Mouse (Mus musculus) liver, embryonic 14.5 days (tissue): ENCODE results near the gene Zfp787. TPM values are rescaled to one million over a fixed set of nuclear protein-coding genes. Genes with fewer than 3 reads are reported as not detected.

Experiments
- ATAC-seq: fragments of 200-750 bp; cut with Nextera tagmentation; 2 replicates; pipeline ENCODE4 v1.8.0; 2017; ENCODE audit warnings: moderate number of reproducible peaks, mild to moderate bottlenecking, moderate library complexity; ENCODE audit not compliant: insufficient read depth
- DNase-seq, 3 experiments: peaks; one replicate each; pipeline ENCODE4 v3.0.0-alpha.2; 2012 to 2013; ENCODE audit warnings: low read depth in 3 of 3, low spot score in 3 of 3
- H3K27ac ChIP-seq: fragments of 300-500 bp; sonication (generic); 2 replicates; pipeline ENCODE4 v1.5.1; 2014; ENCODE audit warnings: moderate library complexity, mild to moderate bottlenecking, control low read depth, inconsistent platforms
- H3K27me3 ChIP-seq: fragments of 300-500 bp; sonication (generic); 2 replicates; pipeline ENCODE4 v1.6.1; 2014; ENCODE audit warnings: mild to moderate bottlenecking, low read length, moderate library complexity; ENCODE audit not compliant: control insufficient read depth, insufficient read depth
- H3K36me3 ChIP-seq: fragments of 300-500 bp; sonication (generic); replicated peaks from 2 replicates; pipeline ENCODE4 v1.6.1; 2014; ENCODE audit warnings: low read depth; ENCODE audit not compliant: control insufficient read depth, insufficient read depth
- H3K4me1 ChIP-seq, 2 experiments: fragments of 200-500 bp in 1 of 2; fragments of 300-500 bp in 1 of 2; sonication (generic) in 1 of 2; replicated peaks; 2 replicates each; pipeline ENCODE4 v1.6.1; 2012 to 2014; ENCODE audit warnings: antibody characterized with exemption in 1 of 2, inconsistent platforms in 1 of 2, low read length in 1 of 2; ENCODE audit not compliant: control insufficient read depth in 2 of 2, insufficient read depth in 2 of 2
- H3K4me2 ChIP-seq: fragments of 300-500 bp; sonication (generic); 2 replicates; pipeline ENCODE4 v1.6.1; 2014; ENCODE audit warnings: low read depth, mild to moderate bottlenecking, control low read depth, moderate library complexity
- H3K4me3 ChIP-seq, 2 experiments: fragments of 200-500 bp in 1 of 2; fragments of 300-500 bp in 1 of 2; sonication (generic) in 1 of 2; 2 replicates each; pipeline ENCODE4 v1.5.1; 2012 to 2014; ENCODE audit warnings: low read depth in 2 of 2, low read length in 2 of 2, mild to moderate bottlenecking in 2 of 2, control low read depth in 1 of 2, inconsistent platforms in 1 of 2, moderate library complexity in 1 of 2; ENCODE audit not compliant: insufficient read depth in 1 of 2
- H3K9ac ChIP-seq: fragments of 300-500 bp; sonication (generic); replicated peaks from 2 replicates; pipeline ENCODE4 v1.6.1; 2014; ENCODE audit warnings: mild to moderate bottlenecking, control low read depth, moderate library complexity
- H3K9me3 ChIP-seq: fragments of 300-500 bp; sonication (generic); 2 replicates; pipeline ENCODE4 v1.6.1; 2016; ENCODE audit warnings: low read length, mixed read lengths; ENCODE audit not compliant: control insufficient read depth
- CTCF ChIP-seq: IDR thresholded peaks from 2 replicates; pipeline ENCODE4 v1.5.1; 2016; ENCODE audit warnings: antibody characterized with exemption, low read depth, control low read depth
- EP300 ChIP-seq: IDR thresholded peaks from 2 replicates; pipeline ENCODE4 v1.6.1; 2016; ENCODE audit warnings: antibody characterized with exemption, low read depth
- WGBS: fragments of 180-500 bp; shearing (Covaris S2); extraction: QIAGEN DNeasy Blood & Tissue Kit; methylation state at CpG from one replicate; pipeline ENCODE4 v1.1.7; 2014; ENCODE audit not compliant: insufficient replicate concordance; 5-methylcytosine and 5-hydroxymethylcytosine counted together
- polyA plus RNA-seq, 2 experiments: library from polyadenylated mRNA; depleted of rRNA in 1 of 2; stranded (reverse) in 1 of 2; unstranded in 1 of 2; fragments of >200 nt; fragmentation: Nextera tagmentation in 1 of 2; extraction: Ambion mirVana in 1 of 2; gene quantifications; 2 replicates each; pipeline versions ENCODE4 v1.2.1 to v1.2.3; 2012 to 2014

Gene Zfp787
- polyA plus RNA-seq, 2 experiments, result 6.7 to 12.5 TPM

DNA sequence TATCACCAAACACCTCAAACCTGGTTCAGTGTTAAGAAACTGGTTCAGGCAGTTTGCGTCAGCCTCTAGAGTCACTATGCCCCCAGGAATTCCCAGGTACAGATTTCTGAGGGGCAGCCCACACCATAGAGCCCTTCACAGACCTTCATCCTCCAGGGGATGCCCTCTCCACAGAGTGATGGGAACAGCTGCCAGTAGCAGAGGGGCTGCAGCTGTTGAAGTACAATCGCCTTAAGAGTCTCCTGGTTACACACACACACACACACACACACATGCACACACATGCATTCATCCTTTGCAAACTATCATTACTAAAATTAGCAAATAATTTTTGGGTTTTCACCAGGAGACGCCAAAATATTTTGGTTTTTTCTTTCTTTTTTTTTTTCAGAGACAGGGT, 3.8 kb upstream of the Zfp787 start:
- no peaks in the 10 kb centered on the region for H3K27me3 ChIP-seq
- H3K4me2 ChIP-seq, result no peak overlapping the region
- H3K9ac ChIP-seq, result no peak overlapping the region
- H3K27ac ChIP-seq, result no peak overlapping the region
- H3K4me1 ChIP-seq, result peaks cover 16 to 17% of the 10 kb centered on the region in 2 experiments
- ATAC-seq (no peak), DNase-seq (no peak)
- TF ChIP-seq EP300 (no peak), CTCF (no peak)
- no peak overlapping the region for H3K4me3 ChIP-seq
- H3K9me3 ChIP-seq, result no peaks in the 10 kb centered on the region
- 78% methylated on average over 3 of the region's 3 CpGs for WGBS
- no peaks in the 10 kb centered on the region for H3K36me3 ChIP-seq

DNA sequence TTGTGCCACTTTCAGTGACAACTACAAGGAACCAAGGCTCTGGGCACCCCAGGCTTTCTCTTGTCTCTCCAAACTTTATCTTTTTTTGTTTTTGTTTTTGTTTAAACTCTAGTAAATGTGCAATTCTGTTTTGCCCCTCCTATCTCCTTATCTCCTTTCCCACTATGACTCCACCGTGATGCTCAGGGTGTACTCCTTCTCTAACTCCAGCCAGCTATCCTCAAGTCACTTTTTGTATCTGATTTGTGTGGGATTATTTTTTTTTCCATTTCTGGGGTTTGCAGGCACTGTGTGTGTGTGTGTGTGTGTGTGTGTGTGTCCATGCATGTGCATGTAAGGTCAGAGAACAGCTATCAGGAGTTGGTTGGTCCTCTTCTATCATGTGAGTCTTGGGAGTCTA, 1.7 kb upstream of the Zfp787 start:
- Histone ChIP-seq H3K4me1 (peaks cover 18 to 35% of the 10 kb centered on the region in 2 experiments), H3K4me2 (peak overlapping the region; percentile 78), H3K27ac (peak overlapping the region; percentile 62), H3K9me3 (no peaks in the 10 kb centered on the region), H3K9ac (peak overlapping the region; percentile 7; the same call in 1 of the 2 replicates), H3K4me3 (peak overlapping the region in 1 of 2 experiments; percentile 13; a peak in 1 of 4 replicates), H3K27me3 (no peaks in the 10 kb centered on the region), H3K36me3 (no peaks in the 10 kb centered on the region)
- ATAC-seq (no peak), DNase-seq (no peak)
- 3% methylated on average over 1 of the region's 1 CpGs for WGBS
- no peak for TF ChIP-seq EP300
- TF ChIP-seq CTCF, result no peak

DNA sequence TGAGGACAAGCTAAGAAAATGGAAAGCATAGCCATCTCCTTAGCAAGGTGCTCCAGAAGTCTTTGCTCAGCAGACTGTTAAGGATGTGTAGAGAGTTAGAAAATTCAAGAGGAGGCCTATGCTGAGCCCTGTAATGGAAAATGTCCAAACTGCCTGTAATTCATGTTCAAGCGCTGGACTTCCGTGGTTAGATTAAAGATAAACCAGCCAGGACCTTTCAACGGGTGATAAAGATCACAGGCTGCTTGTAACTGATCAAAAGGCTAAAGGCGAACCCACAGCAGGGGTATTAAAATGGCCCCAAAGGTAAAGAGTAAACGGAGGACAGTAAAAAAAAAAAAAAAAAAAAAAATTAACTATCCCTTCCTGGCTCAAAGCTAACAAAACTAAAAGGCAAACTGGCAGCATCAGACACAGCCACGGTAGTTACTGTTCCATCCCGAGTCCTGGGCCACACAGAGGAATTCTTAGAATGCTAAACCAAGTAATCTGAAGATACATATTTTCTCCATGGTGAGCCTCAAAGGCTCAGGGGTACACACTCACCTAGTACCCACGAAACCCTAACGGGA, 1.2 kb upstream of the Zfp787 start:
- Histone ChIP-seq H3K4me1 (peaks cover 18 to 36% of the 10 kb centered on the region in 2 experiments), H3K4me2 (peak overlapping the region; percentile 78), H3K27me3 (no peaks in the 10 kb centered on the region), H3K9ac (peak overlapping the region; percentile 92), H3K4me3 (peak overlapping the region; percentile 63 to 85), H3K36me3 (no peaks in the 10 kb centered on the region), H3K27ac (peak overlapping the region; percentile 68), H3K9me3 (no peaks in the 10 kb centered on the region)
- ATAC-seq (no peak), DNase-seq (no peak)
- TF ChIP-seq EP300 (no peak), CTCF (no peak)
- 24% methylated on average over 9 of the region's 9 CpGs for WGBS

DNA sequence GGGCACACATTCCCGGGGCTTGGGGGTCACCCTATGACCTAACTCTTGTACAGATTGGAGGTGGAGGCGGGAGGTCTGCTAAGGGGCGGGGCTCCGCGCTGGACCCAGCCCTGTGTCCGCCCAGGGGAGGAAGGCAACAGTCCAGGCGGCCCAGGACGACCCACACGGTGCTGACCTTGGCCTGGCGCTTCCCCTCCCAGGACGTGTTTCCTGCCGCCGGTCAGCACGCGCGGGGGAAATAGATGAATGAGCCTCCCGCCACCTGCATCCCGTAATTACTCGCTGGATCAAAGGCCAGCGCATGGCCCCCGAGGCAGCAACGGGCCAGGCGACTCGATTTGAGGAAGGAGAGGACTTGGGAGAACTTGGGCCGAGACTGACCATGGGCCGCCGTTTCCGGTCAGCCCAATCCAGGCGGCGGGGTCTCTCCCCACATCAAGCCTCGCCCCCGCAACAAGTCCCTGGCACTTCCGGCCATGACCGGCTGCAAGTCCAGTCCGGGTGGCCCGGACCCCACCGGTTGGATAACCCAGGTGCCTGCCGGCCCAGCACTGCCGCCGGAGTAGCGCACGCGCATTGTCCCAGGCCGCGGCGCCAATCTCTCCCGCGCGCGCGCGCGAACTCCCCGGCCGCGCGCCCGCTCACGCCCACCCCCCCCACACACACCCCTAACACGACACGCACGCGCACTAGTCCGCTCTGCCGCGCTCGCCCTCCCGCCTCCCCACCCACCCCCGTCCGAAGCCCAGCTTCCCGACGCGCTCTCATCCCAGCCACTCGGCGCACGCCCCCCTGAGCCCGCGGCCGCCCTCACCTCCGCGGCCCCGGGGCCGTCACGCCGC, 545 bp downstream of the Zfp787 start:
- under 1% methylated on average over 60 of the region's 85 CpGs for WGBS
- Histone ChIP-seq H3K27ac (peak overlapping the region; percentile 68), H3K4me2 (peak overlapping the region; percentile 78), H3K27me3 (no peaks in the 10 kb centered on the region), H3K4me1 (peaks cover 18 to 41% of the 10 kb centered on the region in 2 experiments), H3K9me3 (no peaks in the 10 kb centered on the region), H3K4me3 (peak overlapping the region; percentile 63 to 85), H3K36me3 (no peaks in the 10 kb centered on the region), H3K9ac (peak overlapping the region; percentile 92)
- ATAC-seq (peak; percentile 70), DNase-seq (peak in 2 of 3 experiments; percentile 59 to 61)
- TF ChIP-seq CTCF, result no peak
- TF ChIP-seq EP300, result no peak

DNA sequence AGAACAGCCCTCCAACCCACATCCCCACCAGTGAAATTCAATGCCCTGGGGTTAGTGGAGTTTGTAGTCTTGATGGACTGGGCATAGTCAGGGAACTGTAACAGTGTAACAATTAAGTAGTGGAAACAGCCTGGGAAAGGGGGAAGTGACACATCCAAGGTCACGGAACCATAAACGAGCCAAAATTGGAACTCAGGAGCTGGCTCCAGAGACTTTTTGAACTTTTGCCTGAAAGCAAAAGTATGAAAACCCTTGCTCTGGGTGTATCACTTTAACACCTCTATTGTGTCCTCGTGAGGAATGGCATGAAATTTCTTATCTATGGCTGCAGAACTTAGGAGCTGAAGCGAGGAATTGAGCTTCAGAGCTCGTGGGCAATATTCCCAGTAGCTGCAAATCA, 1.6 kb downstream of the Zfp787 start:
- Histone ChIP-seq H3K4me1 (peaks cover 18 to 41% of the 10 kb centered on the region in 2 experiments), H3K9ac (peak overlapping the region; percentile 92; the same call in 1 of the 2 replicates), H3K4me3 (peak overlapping the region; percentile 63 to 85; a peak in 3 of 4 replicates), H3K27ac (no peak overlapping the region; the same call in 1 of the 2 replicates), H3K36me3 (no peaks in the 10 kb centered on the region), H3K4me2 (peak overlapping the region; percentile 78), H3K9me3 (no peaks in the 10 kb centered on the region), H3K27me3 (no peaks in the 10 kb centered on the region)
- TF ChIP-seq CTCF, result no peak
- TF ChIP-seq EP300, result no peak
- WGBS, result 34% methylated on average over 5 of the region's 5 CpGs
- ATAC-seq, result no peak
- no peak for DNase-seq
